Mouse (Mus musculus): ENCODE measurements around the gene Eral1.

- TF ChIP-seq POLR2A (IDR thresholded peaks at IDR 0.05; ENCODE audit: insufficient read depth, low read depth, low read length): no peak
- no peak for TF ChIP-seq CTCF (IDR thresholded peaks at IDR 0.05)
- no peak for TF ChIP-seq EP300 (IDR thresholded peaks at IDR 0.05; ENCODE audit: insufficient read depth, low read depth, low read length)
Measured at GRCm38 (mm10) chr11:78066641-78067040, 13.5 kb downstream of the Eral1 start.
